Mouse (Mus musculus) neural tube, embryonic 11.5 days (tissue): ENCODE measurements around the gene Ube2v1. TPM values are rescaled to one million over a fixed set of nuclear protein-coding genes. Genes with fewer than 3 reads are reported as not detected.
A peak's percentile ranks its signal among the peaks of the same experiment; 100 is the strongest.

Experiments used
- ATAC-seq: fragments of 200-750 bp; cut with Nextera tagmentation; 2 replicates; pipeline ENCODE4 v1.8.0; 2017; ENCODE audit warnings: moderate number of reproducible peaks, mild to moderate bottlenecking, moderate TSS enrichment, moderate library complexity; ENCODE audit not compliant: insufficient read depth, low FRiP score, low TSS enrichment
- DNase-seq: peaks from one replicate; pipeline ENCODE4 v3.0.0-alpha.2; 2015; ENCODE audit warnings: low spot score
- H3K27ac ChIP-seq: fragments of 300-500 bp; sonication (generic); 2 replicates; pipeline ENCODE4 v1.5.1; 2014; ENCODE audit warnings: low read depth, mild to moderate bottlenecking, low read length
- H3K27me3 ChIP-seq: fragments of 300-500 bp; sonication (generic); 2 replicates; pipeline ENCODE4 v1.6.1; 2014; ENCODE audit warnings: mild to moderate bottlenecking, low read length, mixed read lengths; ENCODE audit not compliant: control insufficient read depth, insufficient read depth
- H3K36me3 ChIP-seq: fragments of 300-500 bp; sonication (generic); 2 replicates; pipeline ENCODE4 v1.6.1; 2014; ENCODE audit warnings: mild to moderate bottlenecking, low read length, moderate library complexity, mixed read lengths; ENCODE audit not compliant: control insufficient read depth, insufficient read depth
- H3K4me1 ChIP-seq: fragments of 300-500 bp; sonication (generic); 2 replicates; pipeline ENCODE4 v1.6.1; 2014; ENCODE audit warnings: low read length, mixed read lengths; ENCODE audit not compliant: control insufficient read depth, insufficient read depth
- H3K4me2 ChIP-seq: fragments of 300-500 bp; sonication (generic); 2 replicates; pipeline ENCODE4 v1.6.1; 2014; ENCODE audit warnings: low read depth, mild to moderate bottlenecking, moderate library complexity
- H3K4me3 ChIP-seq: fragments of 300-500 bp; sonication (generic); 2 replicates; pipeline ENCODE4 v1.5.1; 2014; ENCODE audit warnings: low read depth, low read length
- H3K9ac ChIP-seq: fragments of 300-500 bp; sonication (generic); 2 replicates; pipeline ENCODE4 v1.6.1; 2014; ENCODE audit warnings: mild to moderate bottlenecking, low read length
- H3K9me3 ChIP-seq: fragments of 300-500 bp; sonication (generic); 2 replicates; pipeline ENCODE4 v1.6.1; 2016; ENCODE audit warnings: low read length; ENCODE audit not compliant: control insufficient read depth
- WGBS: fragments of 180-500 bp; shearing (Covaris S2); extraction: QIAGEN DNeasy Blood & Tissue Kit; methylation state at CpG from one replicate; pipeline ENCODE4 v1.1.7; 2014; 5-methylcytosine and 5-hydroxymethylcytosine counted together
- polyA plus RNA-seq: library from polyadenylated mRNA; unstranded; fragments of >200 nt; fragmentation: Nextera tagmentation; extraction: Ambion mirVana; gene quantifications from 2 replicates; pipeline ENCODE4 v1.2.1, GENCODE M21; 2014

The Ube2v1 gene
- polyA plus RNA-seq, 1 experiment from 2014 or later, result 297 TPM

GRCm38 (mm10) chr2:167596726-167597491, 35.0 kb downstream of the Ube2v1 start:
- H3K27me3 ChIP-seq, result no peaks in the 10 kb centered on the region
- no peaks in the 10 kb centered on the region for H3K36me3 ChIP-seq
- H3K9me3 ChIP-seq, result no peaks in the 10 kb centered on the region
- WGBS, result 35% methylated on average over 24 of the region's 27 CpGs
- peak; percentile 35; the same call in 1 of the 2 replicates for ATAC-seq
- peak overlapping the region; percentile 68 for H3K27ac ChIP-seq
- H3K9ac ChIP-seq, result peak overlapping the region; percentile 42
- peaks cover 16% of the 10 kb centered on the region for H3K4me1 ChIP-seq
- peak; percentile 39 for DNase-seq
- H3K4me2 ChIP-seq, result peak overlapping the region; percentile 34
- no peak overlapping the region for H3K4me3 ChIP-seq

DNA sequence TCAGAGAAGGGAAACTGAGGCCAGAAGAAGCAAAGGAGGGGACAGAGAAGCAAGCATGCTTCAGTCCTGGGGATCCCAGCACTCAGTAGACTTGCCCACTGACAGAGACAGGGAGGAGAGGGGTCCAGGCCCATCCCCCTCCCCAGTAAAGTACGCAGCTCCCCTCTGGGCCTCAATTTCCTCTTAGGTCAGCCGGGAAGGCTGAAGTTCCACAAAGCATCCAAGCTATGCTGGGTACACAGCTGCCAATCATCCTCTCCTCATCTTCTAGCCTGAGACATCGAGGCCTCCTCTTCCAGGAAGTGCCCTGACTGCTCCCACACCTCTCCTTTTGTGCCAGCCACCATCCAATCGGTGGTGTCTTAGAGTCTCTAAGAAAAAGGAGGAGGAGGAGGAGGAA, 35.6 kb downstream of the Ube2v1 start:
- peaks cover 16% of the 10 kb centered on the region for H3K4me1 ChIP-seq
- 14% methylated on average over 3 of the region's 4 CpGs for WGBS
- ATAC-seq, result no peak

GRCm38 (mm10) chr2:167595761-167596171, 36.1 kb downstream of the Ube2v1 start:
- WGBS, result 29% methylated on average over 14 of the region's 14 CpGs
- no peak overlapping the region for H3K4me3 ChIP-seq
- peaks cover 16% of the 10 kb centered on the region for H3K4me1 ChIP-seq
- no peaks in the 10 kb centered on the region for H3K9me3 ChIP-seq
- H3K36me3 ChIP-seq, result no peaks in the 10 kb centered on the region
- H3K4me2 ChIP-seq, result no peak overlapping the region
- ATAC-seq (no peak), DNase-seq (peak; percentile 71)
- H3K9ac ChIP-seq, result no peak overlapping the region
- no peaks in the 10 kb centered on the region for H3K27me3 ChIP-seq
- H3K27ac ChIP-seq, result peak overlapping the region; percentile 67

More for the DNA sequence above, 35.6 kb downstream of the Ube2v1 start:
- peak; percentile 21 for DNase-seq
- Histone ChIP-seq H3K27ac (peak overlapping the region; percentile 67), H3K9ac (no peak overlapping the region), H3K9me3 (no peaks in the 10 kb centered on the region), H3K4me3 (no peak overlapping the region), H3K4me2 (no peak overlapping the region), H3K27me3 (no peaks in the 10 kb centered on the region), H3K36me3 (no peaks in the 10 kb centered on the region)

GRCm38 (mm10) chr2:167594444-167594934, 37.4 kb downstream of the Ube2v1 start:
- Histone ChIP-seq H3K36me3 (no peaks in the 10 kb centered on the region), H3K9me3 (no peaks in the 10 kb centered on the region), H3K4me3 (no peak overlapping the region), H3K4me2 (no peak overlapping the region), H3K9ac (no peak overlapping the region; the same call in 1 of the 2 replicates), H3K27me3 (no peaks in the 10 kb centered on the region), H3K4me1 (peaks cover 16% of the 10 kb centered on the region), H3K27ac (no peak overlapping the region)
- WGBS, result 34% methylated on average over 10 of the region's 10 CpGs
- DNase-seq (peak; percentile 21), ATAC-seq (no peak)

DNA sequence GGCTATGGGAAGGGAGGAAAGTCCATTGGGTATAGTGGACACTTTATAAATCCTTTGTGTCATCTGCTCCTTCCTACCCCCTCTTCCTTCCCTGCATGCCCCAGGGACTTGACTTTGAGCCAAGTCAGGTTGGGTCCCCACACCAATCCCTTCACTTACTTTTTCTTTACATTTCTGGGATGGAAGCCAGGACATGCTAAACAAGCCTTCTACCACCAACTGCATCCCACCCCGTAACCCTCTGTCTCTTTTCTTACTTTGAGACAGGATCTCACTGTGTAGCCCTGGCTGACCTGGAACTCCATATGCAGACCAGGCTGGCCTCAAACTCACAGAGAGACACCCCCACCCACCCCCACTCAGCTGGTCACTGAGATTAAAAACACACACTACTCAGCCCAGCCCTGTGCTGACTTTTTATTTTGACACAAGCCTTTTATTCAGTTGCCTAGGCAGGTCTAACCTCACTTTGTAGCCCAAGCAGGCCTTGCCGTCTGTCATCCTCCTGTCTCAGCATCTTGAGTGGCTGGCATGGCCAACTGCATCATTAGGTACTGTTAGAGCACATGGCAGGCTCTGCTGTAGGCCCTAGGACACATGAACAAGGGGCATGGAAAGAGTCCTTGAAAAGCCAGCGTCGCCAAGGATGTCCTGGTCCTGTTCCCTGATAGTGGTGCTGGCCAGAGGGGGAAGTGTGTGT, 38.2 kb downstream of the Ube2v1 start:
- no peaks in the 10 kb centered on the region for H3K9me3 ChIP-seq
- no peak overlapping the region for H3K4me3 ChIP-seq
- H3K4me1 ChIP-seq, result peaks cover 24% of the 10 kb centered on the region
- no peaks in the 10 kb centered on the region for H3K27me3 ChIP-seq
- H3K4me2 ChIP-seq, result no peak overlapping the region
- H3K27ac ChIP-seq, result no peak overlapping the region
- H3K9ac ChIP-seq, result no peak overlapping the region
- DNase-seq, result no peak
- no peaks in the 10 kb centered on the region for H3K36me3 ChIP-seq
- ATAC-seq, result no peak
- WGBS, result 81% methylated on average over 4 of the region's 4 CpGs

DNA sequence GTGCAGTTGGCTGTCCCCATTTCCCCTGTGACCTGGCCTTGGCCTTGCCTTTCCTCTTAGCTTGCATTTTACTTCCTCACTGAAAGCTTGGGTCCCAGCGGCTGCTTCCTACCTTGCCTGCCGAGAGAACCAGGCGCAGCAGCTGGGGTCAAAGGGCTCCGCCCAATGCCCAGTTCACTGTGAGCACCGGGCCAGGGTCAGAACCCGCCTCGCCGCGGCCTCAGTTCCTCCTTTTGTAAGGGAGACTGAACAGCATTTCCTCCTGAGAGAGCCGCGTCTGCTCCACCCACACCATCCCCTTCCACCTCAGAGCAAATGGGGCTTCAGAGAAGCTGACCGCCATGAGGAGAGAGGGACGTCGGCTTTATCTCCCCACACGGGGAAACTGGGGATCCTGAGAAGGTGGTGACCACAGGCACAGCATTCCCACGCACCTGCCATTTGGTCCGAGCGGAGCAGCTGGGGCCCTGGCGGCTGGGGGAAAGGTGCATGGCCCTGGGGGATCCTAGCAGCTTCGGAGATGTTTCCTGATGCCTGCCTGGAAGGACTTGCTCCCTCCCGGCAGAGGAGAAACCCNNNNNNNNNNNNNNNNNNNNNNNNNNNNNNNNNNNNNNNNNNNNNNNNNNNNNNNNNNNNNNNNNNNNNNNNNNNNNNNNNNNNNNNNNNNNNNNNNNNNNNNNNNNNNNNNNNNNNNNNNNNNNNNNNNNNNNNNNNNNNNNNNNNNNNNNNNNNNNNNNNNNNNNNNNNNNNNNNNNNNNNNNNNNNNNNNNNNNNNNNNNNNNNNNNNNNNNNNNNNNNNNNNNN, 42.9 kb downstream of the Ube2v1 start:
- H3K9me3 ChIP-seq, result no peaks in the 10 kb centered on the region
- peak; percentile 29 for DNase-seq
- no peak for ATAC-seq
- 11% methylated on average over 21 of the region's 21 CpGs for WGBS
- H3K36me3 ChIP-seq, result no peaks in the 10 kb centered on the region
- no peak overlapping the region for H3K4me3 ChIP-seq
- H3K4me2 ChIP-seq, result peak overlapping the region; percentile 22; the same call in 1 of the 2 replicates
- H3K27me3 ChIP-seq, result no peaks in the 10 kb centered on the region
- H3K4me1 ChIP-seq, result peaks cover 9% of the 10 kb centered on the region
- H3K27ac ChIP-seq, result no peak overlapping the region
- H3K9ac ChIP-seq, result peak overlapping the region; percentile 35

- Histone ChIP-seq H3K4me2 (no peak overlapping the region), H3K4me3 (no peak overlapping the region), H3K27me3 (no peaks in the 10 kb centered on the region), H3K27ac (no peak overlapping the region), H3K36me3 (no peaks in the 10 kb centered on the region), H3K9me3 (no peaks in the 10 kb centered on the region), H3K4me1 (peaks cover 18% of the 10 kb centered on the region), H3K9ac (no peak overlapping the region)
- DNase-seq (no peak), ATAC-seq (no peak)
- WGBS, result 19% methylated on average over 9 of the region's 9 CpGs
These were observed 44.9 kb downstream of the Ube2v1 start for GRCm38 (mm10) chr2:167586976-167587375.

GRCm38 (mm10) chr2:167586041-167586440, 45.9 kb downstream of the Ube2v1 start:
- DNase-seq (no peak), ATAC-seq (no peak)
- Histone ChIP-seq H3K9ac (no peak overlapping the region), H3K4me2 (no peak overlapping the region), H3K27ac (0 out of 2 replicates have a peak overlapping the region, but pooled peaks have one; percentile 11), H3K27me3 (no peaks in the 10 kb centered on the region), H3K4me1 (peaks cover 18% of the 10 kb centered on the region), H3K36me3 (no peaks in the 10 kb centered on the region), H3K4me3 (no peak overlapping the region), H3K9me3 (no peaks in the 10 kb centered on the region)
- 20% methylated on average over 8 of the region's 8 CpGs for WGBS
